Mouse (Mus musculus) midbrain, postnatal 0 days (tissue): Measurements from ENCODE around the gene Prss30. TPM values are rescaled to one million over a fixed set of nuclear protein-coding genes. Genes with fewer than 3 reads are reported as not detected.

Experiments used
- ATAC-seq: fragments of 200-750 bp; cut with Nextera tagmentation; 2 replicates; pipeline ENCODE4 v1.8.0; 2017; ENCODE audit warnings: moderate number of reproducible peaks, mild to moderate bottlenecking, moderate TSS enrichment, moderate library complexity; ENCODE audit not compliant: low FRiP score
- DNase-seq: peaks from one replicate; pipeline ENCODE4 v3.0.0-alpha.2; 2015; ENCODE audit warnings: low spot score
- H3K27ac ChIP-seq: fragments of 300-500 bp; sonication (generic); 2 replicates; pipeline ENCODE4 v1.5.1; 2014; ENCODE audit warnings: low read depth, mild to moderate bottlenecking, low read length, mixed read lengths
- H3K27me3 ChIP-seq: fragments of 300-500 bp; sonication (generic); 2 replicates; pipeline ENCODE4 v1.6.1; 2014; ENCODE audit warnings: low read length, control low read depth, mixed read lengths; ENCODE audit not compliant: insufficient read depth
- H3K36me3 ChIP-seq: fragments of 300-500 bp; sonication (generic); 2 replicates; pipeline ENCODE4 v1.6.1; 2014; ENCODE audit warnings: low read length, control low read depth, mixed read lengths; ENCODE audit not compliant: insufficient read depth
- H3K4me1 ChIP-seq: fragments of 300-500 bp; sonication (generic); 2 replicates; pipeline ENCODE4 v1.6.1; 2014; ENCODE audit warnings: mild to moderate bottlenecking, control low read depth, antibody characterized with exemption, low read length, mixed read lengths; ENCODE audit not compliant: insufficient read depth
- H3K4me2 ChIP-seq: fragments of 300-500 bp; sonication (generic); 2 replicates; pipeline ENCODE4 v1.6.1; 2014; ENCODE audit warnings: low read depth, mild to moderate bottlenecking, low read length, mixed read lengths; ENCODE audit not compliant: poor library complexity, severe bottlenecking
- H3K4me3 ChIP-seq: fragments of 300-500 bp; sonication (generic); 2 replicates; pipeline ENCODE4 v1.5.1; 2014; ENCODE audit warnings: low read depth, mild to moderate bottlenecking, low read length, moderate library complexity
- H3K9ac ChIP-seq: fragments of 300-500 bp; sonication (generic); replicated peaks from 2 replicates; pipeline ENCODE4 v1.6.1; 2014; ENCODE audit warnings: mild to moderate bottlenecking, low read length, moderate library complexity, mixed read lengths; ENCODE audit not compliant: poor library complexity, severe bottlenecking
- H3K9me3 ChIP-seq: fragments of 300-500 bp; sonication (generic); 2 replicates; pipeline ENCODE4 v1.6.1; 2016; ENCODE audit warnings: low read length, control low read depth
- CTCF ChIP-seq: IDR thresholded peaks from 2 replicates; pipeline ENCODE4 v1.5.1; 2016; ENCODE audit warnings: antibody characterized with exemption, mild to moderate bottlenecking
- WGBS: fragments of 180-500 bp; shearing (Covaris S2); extraction: QIAGEN DNeasy Blood & Tissue Kit; methylation state at CpG from one replicate; pipeline ENCODE4 v1.1.7; 2014; 5-methylcytosine and 5-hydroxymethylcytosine counted together
- polyA plus RNA-seq: library from polyadenylated mRNA; unstranded; fragments of >200 nt; fragmentation: Nextera tagmentation; extraction: Ambion mirVana; gene quantifications from 2 replicates; pipeline ENCODE4 v1.2.1, GENCODE M21; 2015
- total RNA-seq: library from RNA; depleted of rRNA; stranded (reverse); fragments of >200 nt; gene quantifications from 2 replicates; pipeline ENCODE4 v1.2.3, GENCODE M21; 2014

Gene Prss30
- total and polyA plus RNA-seq, 2 experiments from 2014 or later, result 0.17 to 1.8 TPM

DNA sequence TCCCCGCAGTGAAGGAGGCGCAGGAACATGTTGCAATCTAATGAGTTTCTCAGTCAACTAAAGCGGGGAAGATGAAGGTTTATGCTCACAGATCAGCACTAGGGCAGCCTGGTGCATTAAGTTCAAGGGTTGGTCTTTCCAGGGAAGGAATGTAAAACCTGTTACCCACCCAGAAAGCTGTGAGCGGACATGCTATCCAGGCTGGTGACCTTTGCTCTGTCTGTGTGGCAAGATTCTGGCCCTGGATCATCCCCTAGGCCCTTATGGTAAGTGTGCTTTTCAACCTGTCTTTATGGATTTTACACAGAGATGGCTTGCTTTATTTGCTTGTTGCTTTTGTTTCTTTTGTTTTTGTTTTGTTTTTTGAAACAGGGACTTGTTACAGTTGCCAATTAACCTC is 3.7 kb downstream of the Prss30 start:
- Histone ChIP-seq H3K9me3 (no peaks in the 10 kb centered on the region), H3K27ac (no peak overlapping the region), H3K4me3 (no peak overlapping the region), H3K4me2 (no peak overlapping the region), H3K9ac (no peak overlapping the region), H3K36me3 (no peaks in the 10 kb centered on the region), H3K4me1 (no peaks in the 10 kb centered on the region), H3K27me3 (no peaks in the 10 kb centered on the region)
- ATAC-seq (no peak), DNase-seq (no peak)
- 76% methylated on average over 4 of the region's 4 CpGs for WGBS
- no peak for TF ChIP-seq CTCF

DNA sequence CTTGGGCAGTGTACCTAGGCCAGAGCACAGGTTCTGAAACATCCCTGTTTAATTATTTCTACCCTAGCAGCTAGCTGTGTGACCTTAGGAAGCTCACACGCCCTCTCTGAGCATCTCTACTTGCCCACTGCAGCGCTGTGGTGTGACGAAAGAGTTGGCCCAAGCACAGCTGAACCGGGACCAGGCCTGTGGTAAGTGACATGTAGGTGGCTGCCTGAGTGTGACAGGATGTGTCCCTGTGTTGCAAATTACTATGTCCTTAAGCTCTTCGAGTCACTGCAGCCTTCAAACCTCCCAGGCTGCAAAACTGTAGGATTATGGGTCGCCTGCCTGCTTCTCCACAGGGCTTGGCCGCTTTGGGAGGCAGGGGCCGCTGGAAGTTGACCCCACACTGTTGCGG is 9.1 kb downstream of the Prss30 start:
- H3K4me3 ChIP-seq, result no peak overlapping the region
- H3K9me3 ChIP-seq, result no peaks in the 10 kb centered on the region
- WGBS, result 88% methylated on average over 9 of the region's 9 CpGs
- ATAC-seq (no peak), DNase-seq (no peak)
- no peaks in the 10 kb centered on the region for H3K27me3 ChIP-seq
- no peak overlapping the region for H3K4me2 ChIP-seq
- no peak for TF ChIP-seq CTCF
- no peaks in the 10 kb centered on the region for H3K36me3 ChIP-seq
- no peak overlapping the region for H3K27ac ChIP-seq
- H3K4me1 ChIP-seq, result no peaks in the 10 kb centered on the region
- H3K9ac ChIP-seq, result no peak overlapping the region

DNA sequence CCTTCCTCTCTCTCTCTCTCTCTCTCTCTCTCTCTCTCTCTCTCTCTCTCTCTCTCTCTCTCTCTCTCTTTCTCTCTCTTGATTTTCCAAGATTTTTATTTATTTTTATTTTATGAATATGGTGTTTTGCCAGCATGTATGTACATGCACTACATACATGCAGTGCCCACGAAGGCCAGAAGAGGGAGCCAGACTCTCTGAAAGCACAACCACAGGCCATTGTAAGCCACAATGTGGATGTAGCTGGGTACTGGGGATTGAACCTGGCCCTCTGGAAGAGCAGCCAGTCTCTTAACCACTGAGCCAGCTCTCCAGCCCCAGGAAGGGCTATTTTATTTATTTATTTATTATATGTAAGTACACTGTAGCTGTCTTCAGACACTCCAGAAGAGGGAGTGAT is 11.1 kb downstream of the Prss30 start:
- no peaks in the 10 kb centered on the region for H3K9me3 ChIP-seq
- no peak overlapping the region for H3K27ac ChIP-seq
- peak; percentile 80 for TF ChIP-seq CTCF
- H3K9ac ChIP-seq, result no peak overlapping the region
- no peak for ATAC-seq
- no peak overlapping the region for H3K4me3 ChIP-seq
- no peaks in the 10 kb centered on the region for H3K36me3 ChIP-seq
- no peaks in the 10 kb centered on the region for H3K4me1 ChIP-seq
- DNase-seq, result peak; percentile 71
- 4% methylated on average over 1 of the region's 1 CpGs for WGBS
- no peaks in the 10 kb centered on the region for H3K27me3 ChIP-seq
- H3K4me2 ChIP-seq, result no peak overlapping the region

DNA sequence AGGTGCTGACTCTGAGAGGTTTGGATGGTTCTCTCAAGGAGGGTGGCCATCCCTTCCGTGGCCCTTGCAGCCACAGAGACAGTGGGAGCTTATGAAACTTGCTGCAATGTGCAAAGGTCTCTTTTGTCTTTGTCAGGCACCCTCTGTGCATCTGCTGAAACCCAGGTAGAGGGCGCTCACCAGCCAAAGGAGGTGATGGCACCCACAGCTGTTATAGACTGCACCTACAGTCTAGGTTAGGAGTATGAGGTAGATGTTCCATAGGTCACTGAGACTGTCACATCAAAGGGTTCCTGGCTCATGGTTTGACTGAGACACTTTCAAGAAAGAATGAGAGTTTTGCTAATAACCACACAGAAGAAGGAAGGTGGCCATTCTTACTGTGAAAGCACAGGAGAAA is 11.6 kb downstream of the Prss30 start:
- ATAC-seq (no peak), DNase-seq (no peak)
- Histone ChIP-seq H3K4me1 (no peaks in the 10 kb centered on the region), H3K9me3 (no peaks in the 10 kb centered on the region), H3K9ac (no peak overlapping the region), H3K27me3 (no peaks in the 10 kb centered on the region), H3K27ac (no peak overlapping the region), H3K36me3 (no peaks in the 10 kb centered on the region), H3K4me3 (no peak overlapping the region), H3K4me2 (no peak overlapping the region)
- peak; percentile 8; the same call in 1 of the 2 replicates for TF ChIP-seq CTCF
- 50% methylated on average over 2 of the region's 2 CpGs for WGBS

DNA sequence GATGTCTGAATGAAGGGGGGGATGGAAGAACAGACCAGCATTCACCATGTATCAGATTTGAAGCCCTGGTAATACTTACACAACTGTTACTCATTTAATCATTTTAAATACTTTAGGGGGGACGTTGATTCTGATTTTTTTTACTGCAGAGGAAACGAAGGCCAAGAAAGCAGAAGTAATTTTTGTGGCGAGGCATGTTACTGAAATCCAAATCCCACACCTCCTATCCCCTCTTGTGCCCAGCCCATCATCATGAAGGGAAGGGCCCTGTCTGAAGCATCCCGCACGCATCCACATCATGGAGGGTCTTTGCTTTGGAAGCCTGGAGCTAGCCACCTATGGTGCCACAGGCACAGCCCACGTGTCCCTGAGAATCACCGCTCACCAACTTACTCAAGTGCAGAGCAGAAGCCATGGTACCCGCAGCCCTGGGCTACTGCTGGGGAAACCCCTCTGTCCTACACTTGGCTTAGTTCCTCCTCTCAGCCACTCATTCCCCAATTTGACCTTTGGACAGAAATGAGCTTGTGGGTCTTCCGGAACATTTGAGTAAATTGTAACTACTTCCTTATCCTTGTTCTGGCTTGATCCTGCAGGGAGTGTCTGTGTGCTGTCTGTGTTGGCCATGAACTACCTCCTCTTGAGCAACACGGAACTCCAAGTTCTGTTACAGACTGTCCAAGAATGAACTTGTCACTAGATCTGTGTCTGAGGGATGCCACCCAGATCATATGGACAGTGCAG is 13.5 kb downstream of the Prss30 start:
- Histone ChIP-seq H3K36me3 (no peaks in the 10 kb centered on the region), H3K9ac (no peak overlapping the region), H3K4me2 (no peak overlapping the region), H3K4me1 (no peaks in the 10 kb centered on the region), H3K27me3 (no peaks in the 10 kb centered on the region), H3K27ac (no peak overlapping the region), H3K4me3 (no peak overlapping the region), H3K9me3 (no peaks in the 10 kb centered on the region)
- ATAC-seq (no peak), DNase-seq (no peak)
- TF ChIP-seq CTCF, result no peak
- 91% methylated on average over 10 of the region's 10 CpGs for WGBS

DNA sequence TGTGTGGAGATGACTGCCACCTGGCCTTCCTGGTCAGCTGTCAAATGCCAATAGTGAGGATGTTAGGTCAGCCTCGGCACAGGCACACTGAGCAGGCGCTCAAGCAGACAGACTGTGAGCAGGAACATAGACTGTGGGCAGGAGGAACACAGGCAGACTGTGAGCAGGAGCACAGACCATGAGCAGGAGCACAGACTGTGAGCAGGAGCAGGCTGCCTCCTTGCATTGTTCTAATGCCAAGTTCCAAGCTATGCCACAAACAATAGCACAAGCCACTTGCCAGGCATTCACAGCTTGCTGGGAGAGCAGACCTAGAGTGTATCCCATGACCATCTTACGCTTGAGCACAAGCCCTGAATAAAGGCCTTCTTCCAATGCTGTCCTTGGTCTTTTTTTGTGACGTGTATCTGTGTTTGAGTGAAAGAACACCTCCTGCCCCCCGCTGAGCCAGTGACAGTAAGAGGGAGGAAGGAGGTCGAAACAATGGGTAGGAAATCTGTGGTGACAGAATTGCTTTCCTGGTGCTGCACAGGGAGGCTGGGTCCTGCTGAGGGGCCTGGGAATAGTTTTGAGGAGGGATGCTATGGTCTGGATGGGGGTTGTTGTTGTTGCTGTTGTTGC is 14.5 kb downstream of the Prss30 start:
- H3K4me3 ChIP-seq, result no peak overlapping the region
- 29% methylated on average over 6 of the region's 6 CpGs for WGBS
- H3K4me1 ChIP-seq, result no peaks in the 10 kb centered on the region
- no peak overlapping the region for H3K27ac ChIP-seq
- TF ChIP-seq CTCF, result no peak
- no peaks in the 10 kb centered on the region for H3K27me3 ChIP-seq
- DNase-seq, result no peak
- no peak for ATAC-seq
- no peaks in the 10 kb centered on the region for H3K9me3 ChIP-seq
- H3K36me3 ChIP-seq, result no peaks in the 10 kb centered on the region
- no peak overlapping the region for H3K4me2 ChIP-seq
- H3K9ac ChIP-seq, result no peak overlapping the region
